Mouse (Mus musculus): ENCODE measurements around the gene Zic1.

The Zic1 gene

DNA sequence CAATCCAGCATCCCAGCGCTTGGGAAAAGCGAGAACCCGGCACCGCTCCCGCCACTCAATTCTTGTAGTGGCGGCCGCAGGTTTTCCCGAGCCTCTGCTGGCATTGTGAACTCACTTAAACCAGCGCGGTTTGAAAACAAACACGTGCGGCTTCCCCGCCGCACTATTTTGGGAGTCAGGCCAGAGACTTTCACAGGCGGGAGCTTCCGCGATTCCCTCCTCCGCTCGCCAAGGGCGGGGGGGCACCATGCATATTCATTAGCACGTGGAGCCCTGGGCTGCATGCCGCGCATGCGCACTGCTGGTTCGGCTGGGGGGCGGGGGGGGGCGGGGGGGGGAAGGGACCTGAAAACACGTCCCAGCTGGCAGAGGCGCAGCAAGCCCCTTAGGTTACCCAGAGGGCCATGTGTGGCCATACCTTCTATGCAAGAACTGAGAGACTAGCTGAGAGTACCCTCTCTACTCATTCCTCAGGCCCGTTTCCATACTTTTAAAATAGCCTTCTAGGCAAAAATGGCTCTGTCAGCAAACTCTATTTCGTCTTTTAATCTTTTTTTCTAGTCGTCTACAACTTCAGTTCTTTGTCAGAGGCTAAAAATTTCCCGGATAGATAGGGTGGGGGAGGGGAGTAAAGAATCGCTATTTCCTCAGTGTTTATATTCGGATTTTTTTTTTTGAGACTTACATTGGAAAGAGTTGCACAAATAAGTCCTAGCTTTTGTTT lies 9.8 kb downstream of the Zic1 start:
- in situ Hi-C loops (cut with MboI, MseI) = loop anchor here in 1 of 2 experiments (25.0 kb wide), 1 partner anchor 1468 kb away; no protein-coding TSS in a partner anchor

DNA sequence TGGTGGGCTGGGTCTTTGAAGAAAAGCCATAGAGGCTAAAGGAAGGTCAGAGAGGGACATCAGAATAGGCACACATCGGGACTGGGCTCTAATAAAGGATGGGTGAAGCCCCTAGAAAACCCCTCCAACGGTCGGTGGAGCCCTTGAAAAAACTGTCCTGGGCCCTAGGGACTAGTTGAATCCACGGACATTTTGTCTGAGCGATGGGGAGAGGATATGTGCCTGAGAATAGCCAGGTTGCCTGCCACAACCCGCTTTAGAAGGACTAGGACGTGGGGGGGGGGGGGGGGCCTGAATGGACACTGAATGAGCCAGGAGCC lies 10.4 kb downstream of the Zic1 start:
- in situ Hi-C loops (cut with MboI, MseI) = loop anchor here in 1 of 2 experiments (25.0 kb wide), 1 partner anchor 1468 kb away; no protein-coding TSS in a partner anchor

DNA sequence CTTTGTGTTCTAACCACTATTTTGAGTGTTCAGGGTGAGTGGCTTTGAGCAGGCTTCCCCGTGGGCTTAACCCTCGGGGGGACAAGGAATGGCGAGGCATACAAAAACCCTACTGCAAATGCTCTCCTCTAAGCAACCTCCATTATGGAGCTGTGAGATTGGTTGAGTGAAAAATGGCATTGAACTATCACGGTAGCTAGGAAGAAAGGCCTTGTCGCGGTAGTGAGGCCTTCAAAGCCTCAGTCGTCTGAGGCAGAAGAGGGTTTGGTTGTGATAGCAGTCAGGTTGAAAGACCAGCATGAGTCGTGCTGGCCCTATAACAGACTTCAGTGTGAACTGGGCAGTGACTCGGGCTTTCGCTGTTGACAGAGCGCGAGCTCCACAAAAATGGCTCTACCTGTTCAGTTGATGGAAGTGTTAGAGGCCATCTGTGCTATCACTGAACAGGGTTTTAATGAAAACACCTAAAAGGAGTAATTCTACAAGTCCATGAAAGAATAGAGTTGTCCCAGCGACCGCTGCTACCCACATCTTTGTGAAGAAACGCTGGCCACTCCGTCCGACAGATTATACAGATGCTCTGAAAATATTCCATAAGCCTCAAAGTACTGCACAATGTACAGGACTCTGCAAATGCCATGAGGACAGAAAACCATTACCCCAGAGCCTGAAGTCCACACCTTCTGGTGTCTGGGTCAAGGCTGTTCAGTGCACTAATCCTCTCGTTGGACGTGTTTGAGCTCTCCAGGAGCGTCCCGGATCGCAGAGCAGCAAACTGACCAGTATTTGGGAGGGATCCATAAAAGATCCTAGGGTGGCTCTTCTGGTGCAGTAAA lies 11.0 kb downstream of the Zic1 start:
- in situ Hi-C loops (cut with MboI, MseI) = loop anchor here in 1 of 2 experiments (25.0 kb wide), 1 partner anchor 1467 kb away; no protein-coding TSS in a partner anchor

DNA sequence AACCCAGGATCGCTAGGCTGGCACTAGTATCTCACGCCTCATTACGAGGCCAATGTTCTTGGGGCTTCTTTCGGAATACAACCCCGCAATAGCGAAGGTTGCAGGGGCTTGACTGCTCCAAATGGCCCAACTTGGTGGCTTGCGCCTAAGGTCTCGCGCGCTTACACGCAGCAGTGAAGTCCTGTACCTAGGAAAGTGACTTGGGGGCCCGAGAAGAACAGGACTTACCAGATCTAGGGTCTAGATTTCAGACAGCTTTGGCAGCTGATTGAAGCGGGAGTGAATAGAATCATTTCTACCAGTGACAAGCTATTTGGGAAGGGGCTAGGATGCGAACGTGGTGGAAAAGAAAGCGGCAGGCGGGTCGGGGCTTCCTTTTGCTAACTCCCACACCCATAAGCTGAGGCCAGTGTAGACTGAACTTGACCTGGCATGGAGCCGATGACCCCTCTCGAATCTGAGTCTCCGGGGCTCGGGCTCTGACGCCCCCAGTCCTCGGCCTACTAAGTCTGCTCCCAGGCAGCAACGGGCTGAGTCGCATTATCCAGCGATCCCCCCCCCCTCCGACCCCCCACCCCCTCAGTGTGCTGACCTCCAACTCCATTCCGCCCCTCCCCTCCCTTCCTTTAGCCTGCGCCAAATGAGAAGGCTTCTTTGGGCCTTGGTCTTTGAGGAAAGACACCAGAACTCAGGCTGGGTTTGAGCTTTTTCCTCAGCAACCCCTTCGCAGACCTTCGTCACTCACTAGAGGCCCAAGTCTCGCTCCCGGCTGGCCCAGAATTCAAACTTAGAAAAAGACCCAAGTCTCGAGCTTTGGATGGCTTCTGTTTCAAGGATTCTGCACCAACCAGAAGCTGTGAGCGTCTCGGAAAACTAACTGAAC lies 11.8 kb downstream of the Zic1 start:
- in situ Hi-C loops (cut with MboI, MseI) = loop anchor here in 1 of 2 experiments (25.0 kb wide), 1 partner anchor 1466 kb away; no protein-coding TSS in a partner anchor

DNA sequence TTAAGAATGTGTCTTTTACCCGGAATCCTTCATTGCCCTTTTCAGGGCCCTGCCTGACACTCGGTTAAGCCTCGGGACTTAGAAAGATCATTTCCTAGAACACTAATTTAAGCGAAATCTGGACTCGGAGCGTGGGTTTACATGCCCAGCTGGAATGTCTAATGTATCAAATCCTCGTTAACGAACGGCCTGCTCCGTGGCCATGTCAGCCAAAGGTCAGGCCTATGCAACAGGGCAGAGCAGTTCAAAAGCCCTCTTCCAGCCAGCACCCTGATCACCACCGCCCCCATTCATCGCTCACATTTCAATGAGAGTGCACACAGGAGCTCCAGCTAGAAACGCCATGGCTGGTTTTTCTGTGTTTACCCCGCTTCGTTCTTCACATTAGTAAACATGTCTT lies 12.8 kb downstream of the Zic1 start:
- in situ Hi-C loops (cut with MboI, MseI) = loop anchor here in 1 of 2 experiments (25.0 kb wide), 1 partner anchor 1465 kb away; no protein-coding TSS in a partner anchor

DNA sequence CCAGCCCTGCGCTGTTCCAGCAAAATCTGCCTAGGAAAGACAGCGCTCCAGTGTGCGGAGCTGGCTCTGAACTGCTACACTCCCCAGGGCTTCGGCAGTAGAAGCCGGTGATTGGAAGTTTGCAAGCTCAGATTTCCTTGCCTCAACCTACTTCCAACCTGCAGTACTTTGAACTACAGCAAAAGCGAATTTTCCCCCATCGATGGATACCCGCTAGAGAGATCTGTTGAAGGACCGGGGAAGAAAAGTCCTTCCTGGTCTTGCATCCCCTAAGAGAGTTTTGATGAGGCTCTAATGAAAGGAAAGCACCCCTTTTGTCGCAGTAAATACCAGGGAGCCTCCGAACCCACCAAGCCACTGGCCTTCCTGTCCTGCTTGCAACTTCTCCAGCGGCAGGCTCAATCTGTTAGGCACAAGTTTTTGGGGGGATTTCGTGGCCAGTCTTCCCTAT lies 13.6 kb downstream of the Zic1 start:
- in situ Hi-C loops (cut with MboI, MseI) = loop anchor here in 1 of 2 experiments (25.0 kb wide), 1 partner anchor 1465 kb away; no protein-coding TSS in a partner anchor

DNA sequence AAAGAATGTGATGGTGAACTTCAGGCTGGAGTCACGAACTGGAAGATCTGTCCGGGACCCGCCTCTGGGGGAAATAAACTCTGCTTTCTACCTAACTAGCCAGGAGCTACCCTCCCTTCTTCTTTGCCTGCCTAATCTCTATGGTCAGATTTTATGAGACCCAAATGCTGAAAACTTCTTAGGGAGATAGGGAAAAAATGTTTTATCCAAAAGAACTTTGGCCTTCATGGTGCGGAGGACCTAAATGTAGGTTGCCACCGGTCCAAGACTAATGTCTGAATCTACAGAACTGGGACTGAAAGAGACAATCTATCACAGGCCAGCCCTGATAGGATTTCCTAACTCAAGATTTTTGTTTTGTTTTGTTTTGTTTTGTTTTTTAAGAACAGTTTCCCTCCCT lies 14.2 kb downstream of the Zic1 start:
- in situ Hi-C loops (cut with MboI, MseI) = loop anchor here in 1 of 2 experiments (25.0 kb wide), 1 partner anchor 1464 kb away; no protein-coding TSS in a partner anchor

DNA sequence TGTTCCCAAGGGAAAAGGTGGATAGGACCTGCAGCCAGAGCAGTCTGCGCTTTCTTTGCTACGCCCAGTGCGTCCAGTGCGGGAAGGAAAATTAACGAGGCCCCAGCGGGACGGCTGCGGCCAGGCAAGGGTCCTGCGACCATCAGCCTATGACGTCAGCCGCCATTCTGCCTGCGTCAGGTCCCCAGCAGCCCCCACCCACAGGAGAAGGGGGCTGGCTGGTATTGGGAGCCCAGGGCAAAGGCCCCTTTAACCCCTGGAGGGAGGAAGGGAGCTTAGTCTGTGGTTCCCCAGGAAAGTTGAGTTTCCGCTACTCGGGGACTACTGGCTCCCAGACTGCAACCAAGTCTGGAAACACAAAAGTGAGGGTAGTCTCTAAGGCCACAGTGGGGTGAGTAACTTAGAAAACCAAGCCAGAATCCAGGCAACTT lies 14.7 kb downstream of the Zic1 start:
- in situ Hi-C loops (cut with MboI, MseI) = loop anchor here in 1 of 2 experiments (25.0 kb wide), 1 partner anchor 1464 kb away; no protein-coding TSS in a partner anchor

DNA sequence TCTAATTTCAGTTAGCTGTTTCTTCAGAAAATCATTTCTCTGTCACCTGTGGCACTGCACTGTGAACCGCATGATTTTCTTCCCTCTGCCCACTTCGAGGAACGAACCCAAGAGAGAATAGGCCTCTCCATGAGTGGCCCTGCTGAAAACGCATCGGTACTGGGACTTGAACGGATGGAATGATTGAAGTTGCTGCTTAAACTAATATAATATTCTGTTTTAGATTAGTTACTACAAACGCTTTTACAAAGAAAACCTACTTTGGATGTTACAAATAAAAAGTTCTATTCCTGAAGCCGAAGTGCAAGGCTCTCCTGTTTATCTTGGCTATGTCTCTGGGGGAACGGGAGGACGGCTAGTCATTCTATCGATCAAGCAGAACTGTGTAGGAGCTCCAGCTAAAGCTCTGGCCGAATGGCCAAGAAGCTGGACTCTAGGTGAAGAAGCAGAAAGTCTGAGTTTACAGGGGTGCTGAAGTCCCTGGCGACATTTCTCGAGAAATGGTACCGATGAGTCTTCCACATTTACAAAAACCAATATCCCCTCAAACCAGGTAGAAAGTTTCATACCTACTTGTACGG lies 15.3 kb downstream of the Zic1 start:
- in situ Hi-C loops (cut with MboI, MseI) = loop anchor here in 1 of 2 experiments (25.0 kb wide), 1 partner anchor 1463 kb away; no protein-coding TSS in a partner anchor

DNA sequence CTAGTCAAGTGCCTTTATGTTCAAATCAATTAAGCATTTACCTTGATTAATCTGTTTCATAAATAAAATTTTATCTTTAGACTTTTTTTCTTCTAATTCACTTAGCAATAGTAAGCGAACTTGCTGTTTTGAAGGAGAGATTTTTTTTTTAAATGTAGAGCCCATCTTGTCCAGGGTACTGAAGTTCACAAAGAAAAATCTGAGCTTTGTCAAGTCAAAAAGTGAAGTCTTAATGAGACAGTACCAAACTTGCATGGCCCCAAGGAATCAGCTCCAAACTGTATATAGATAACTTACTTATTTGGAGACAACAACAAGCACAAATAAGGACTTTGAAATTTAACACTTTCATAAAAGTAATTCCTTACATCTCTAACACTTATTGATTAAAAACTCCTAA lies 16.9 kb downstream of the Zic1 start:
- in situ Hi-C loops (cut with MboI, MseI) = no loop called here

DNA sequence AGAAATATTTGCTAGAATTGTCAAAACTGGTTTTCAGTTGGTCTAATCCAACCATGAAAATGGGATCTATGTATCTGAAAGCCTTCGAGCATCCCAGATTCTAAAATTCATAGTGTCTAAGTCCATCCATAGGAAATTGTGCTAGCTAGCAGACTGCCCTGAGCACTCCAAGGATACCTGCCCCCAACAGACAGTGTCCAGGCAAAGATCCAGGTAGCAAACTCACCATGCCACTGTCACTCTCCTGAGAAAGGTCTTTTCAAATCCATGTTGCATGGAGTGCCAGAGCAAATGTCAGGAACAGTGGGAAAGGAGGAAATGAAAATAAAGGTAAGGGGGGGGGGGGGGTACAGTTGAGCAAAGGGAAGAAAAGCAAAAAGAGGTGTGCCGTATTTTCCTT lies 18.0 kb downstream of the Zic1 start:
- in situ Hi-C loops (cut with MboI, MseI) = no loop called here
